8 mouse cellular contexts compared by ENCODE assay signal in genomic region chr2:13299031-13299430, GRCm38 (mm10). TPM values are rescaled to one million over a fixed set of nuclear protein-coding genes. Genes with fewer than 3 reads are reported as not detected.
DNase-seq lines count a peak whose midpoint lies in the region; ATAC-seq lines count a peak whose summit lies in the region.

No protein-coding gene starts in this region.

- no peak overlapping the region for H3K4me3 ChIP-seq in hindbrain, embryonic 10.5 days
- H3K4me3 ChIP-seq in midbrain, embryonic 16.5 days (ENCODE audit: low read depth, low read length) = no peak overlapping the region

- ATAC-seq in frontal cortex, adult (ENCODE audit: low TSS enrichment) = peak; percentile 52; the same call in 1 of the 2 replicates
- ATAC-seq in midbrain, embryonic 16.5 days = peak; percentile 95

- no peaks in the 10 kb centered on the region for H3K27me3 ChIP-seq in hindbrain, embryonic 10.5 days (ENCODE audit: insufficient read depth, poor library complexity, severe bottlenecking)
- no peaks in the 10 kb centered on the region for H3K27me3 ChIP-seq in midbrain, embryonic 16.5 days (ENCODE audit: control insufficient read depth, insufficient read depth, low read depth, low read length)

- H3K27ac ChIP-seq in hindbrain, embryonic 10.5 days = no peak overlapping the region
- no peak overlapping the region for H3K27ac ChIP-seq in midbrain, embryonic 16.5 days (ENCODE audit: low read length)

- no peak overlapping the region for H3K4me2 ChIP-seq in midbrain, embryonic 16.5 days (ENCODE audit: low read length)

- no peaks in the 10 kb centered on the region for H3K9me3 ChIP-seq in hindbrain, embryonic 10.5 days
- H3K9me3 ChIP-seq in midbrain, embryonic 16.5 days (replicated peaks; ENCODE audit: control insufficient read depth, low read length, poor library complexity, severe bottlenecking) = no peaks in the 10 kb centered on the region

- no peaks in the 10 kb centered on the region for H3K36me3 ChIP-seq in hindbrain, embryonic 10.5 days
- no peaks in the 10 kb centered on the region for H3K36me3 ChIP-seq in midbrain, embryonic 16.5 days (ENCODE audit: control insufficient read depth, insufficient read depth, low read length)

- no peak overlapping the region for H3K9ac ChIP-seq in midbrain, embryonic 16.5 days (ENCODE audit: low read depth, low read length)

- WGBS in hindbrain, embryonic 10.5 days = 50% methylated on average over 3 of the region's 3 CpGs
- WGBS in midbrain, embryonic 16.5 days = 28% methylated on average over 3 of the region's 3 CpGs

- DNase-seq in frontal cortex, postnatal 10 days (ENCODE audit: low spot score in 2 of 2) = no peak
- DNase-seq in thymus, postnatal 0 days (ENCODE audit: low spot score) = peak; percentile 47
- DNase-seq in thymus, adult 18-20 months = no peak
- peak; percentile 40 for DNase-seq in hindbrain, embryonic 10.5 days (ENCODE audit: low spot score)
- no peak for DNase-seq in urinary bladder, adult 2 months (ENCODE audit: low spot score)
- no peak for DNase-seq in yolk sac, embryonic 10.5 days (ENCODE audit: low spot score)

- H3K4me1 ChIP-seq in hindbrain, embryonic 10.5 days (replicated peaks) = 0 out of 2 replicates have a peak, but pooled peaks cover 2% of the 10 kb centered on the region
- H3K4me1 ChIP-seq in midbrain, embryonic 16.5 days (ENCODE audit: control insufficient read depth, insufficient read depth, low read length) = peaks cover 2% of the 10 kb centered on the region; the same call in 1 of the 2 replicates

RNA-seq across cellular contexts. Expression of gene Rsu1, which starts 27.8 kb away (rescaled TPM):
- 57.6 and 69.2 TPM in 2 replicates for polyA plus RNA-seq in thymus, postnatal 0 days (2015; fragmentation: Nextera tagmentation; extraction: Ambion mirVana)
- 71.6 and 79.4 TPM in 2 replicates for polyA plus RNA-seq in hindbrain, embryonic 10.5 days (2016; fragmentation: Nextera tagmentation; extraction: Ambion mirVana)
- 70.2 and 77.8 TPM in 2 replicates for polyA plus RNA-seq in midbrain, embryonic 16.5 days (2015; fragmentation: Nextera tagmentation; extraction: Ambion mirVana)
- 209 and 247 TPM in 2 replicates for polyA plus RNA-seq in urinary bladder, adult 2 months (2012; rRNA removed)

Comparison
In these comparisons a context has a peak if more than half of its experiments do, and no peak if none do; other contexts are left out.
1. DNase-seq: peak in thymus, postnatal 0 days (single experiment) and hindbrain, embryonic 10.5 days (single experiment); none in frontal cortex, postnatal 10 days (0 of 2), thymus, adult 18-20 months (0 of 2), urinary bladder, adult 2 months (single experiment) and yolk sac, embryonic 10.5 days (single experiment).